Mouse (Mus musculus) erythroblast, embryonic 14.5 days (primary cell): ENCODE data around the gene Alg2.

ENCODE experiments used
- GATA1 ChIP-seq: IDR thresholded peaks from 2 replicates; pipeline ENCODE4 v1.6.1; 2012; ENCODE audit warnings: low read length, inconsistent platforms, mixed read lengths
- TAL1 ChIP-seq: IDR thresholded peaks from 3 replicates; pipeline ENCODE4 v1.6.1; 2012; ENCODE audit warnings: low read length, inconsistent platforms, mixed read lengths

GRCm38 (mm10) chr4:47499121-47499545 lies 25.0 kb upstream of the Alg2 start:
- TF ChIP-seq TAL1 (no peak), GATA1 (no peak)
